Mouse (Mus musculus) liver, adult 2 months (tissue): Measurements from ENCODE around the gene Mgat4a.

ENCODE experiments used
- CTCF ChIP-seq: fragments of 200-500 bp; IDR thresholded peaks from 2 replicates; pipeline ENCODE4 v1.5.1; 2011; ENCODE audit warnings: low read depth, low read length, control low read depth
- POLR2A ChIP-seq: fragments of 200-500 bp; IDR thresholded peaks from 2 replicates; pipeline ENCODE4 v1.6.1; 2011; ENCODE audit warnings: low read length, control low read depth; ENCODE audit not compliant: insufficient read depth; ENCODE audit errors: extremely low read depth

DNA sequence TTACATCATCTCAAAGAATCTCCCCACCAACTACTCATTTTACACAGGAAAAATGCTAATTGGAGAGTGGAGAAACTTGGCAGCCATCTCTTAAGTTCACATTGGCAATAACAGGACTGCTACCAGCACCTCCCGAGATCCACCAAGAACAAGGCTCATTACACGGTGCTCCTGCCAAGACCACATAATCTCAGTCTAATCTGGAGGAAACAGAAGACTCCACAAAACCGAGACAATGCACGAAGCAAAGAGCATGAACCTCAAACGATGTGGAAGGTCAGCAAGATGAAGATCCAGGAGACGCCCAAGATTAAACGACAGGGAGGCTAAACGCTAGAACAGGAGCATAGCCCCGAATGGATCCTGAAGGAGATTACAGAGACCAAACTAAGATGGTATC is 38.5 kb downstream of the Mgat4a start:
- TF ChIP-seq POLR2A (no peak), CTCF (no peak)
